Mouse (Mus musculus): ENCODE results near the gene Orc2. TPM values are rescaled to one million over a fixed set of nuclear protein-coding genes. Genes with fewer than 3 reads are reported as not detected.
A peak's percentile ranks its signal among the peaks of the same experiment; 100 is the strongest.

The Orc2 gene
- total RNA-seq, 2 experiments from 2014 or later = 32.3 to 46.3 TPM

GRCm38 (mm10) chr1:58444691-58445090 is 60.2 kb downstream of the Orc2 start:
- ATAC-seq (replicated peaks; ENCODE audit: low FRiP score, poor library complexity, severe bottlenecking) = 0 out of 2 replicates have a peak, but pooled peaks have one; percentile 26

GRCm38 (mm10) chr1:58424551-58424950 is 80.4 kb downstream of the Orc2 start:
- no peak for ATAC-seq (replicated peaks; ENCODE audit: low FRiP score, poor library complexity, severe bottlenecking)

- peak; percentile 92 for ATAC-seq (replicated peaks; ENCODE audit: low FRiP score, poor library complexity, severe bottlenecking)
These were observed 81.3 kb downstream of the Orc2 start, which contains the start of gene Clk1 for GRCm38 (mm10) chr1:58423371-58424248. Gene Clk1, minus strand, starts transcription at chr1:58424066.

GRCm38 (mm10) chr1:58422879-58423278 is 82.0 kb downstream of the Orc2 start:
- peak; percentile 85 for ATAC-seq (replicated peaks; ENCODE audit: low FRiP score, poor library complexity, severe bottlenecking)

GRCm38 (mm10) chr1:58420961-58421360 is 83.9 kb downstream of the Orc2 start:
- no peak for ATAC-seq (replicated peaks; ENCODE audit: low FRiP score, poor library complexity, severe bottlenecking)

- ATAC-seq (replicated peaks; ENCODE audit: low FRiP score, poor library complexity, severe bottlenecking) = no peak
These were observed 84.9 kb downstream of the Orc2 start for GRCm38 (mm10) chr1:58420032-58420431.

GRCm38 (mm10) chr1:58416048-58416447 is 88.9 kb downstream of the Orc2 start:
- no peak for ATAC-seq (replicated peaks; ENCODE audit: low FRiP score, poor library complexity, severe bottlenecking)

GRCm38 (mm10) chr1:58415442-58415841 is 89.5 kb downstream of the Orc2 start:
- ATAC-seq (replicated peaks; ENCODE audit: low FRiP score, poor library complexity, severe bottlenecking) = no peak

Other genes with a start within 250 kb of the Orc2 start
- not detected in 2 replicates for gene Aox2, start 226.8 kb downstream of the Orc2 start, total RNA-seq (2015; ENCODE audit: low replicate concordance)
- not detected in 2 replicates for gene Aox2, start 226.8 kb downstream of the Orc2 start, total RNA-seq (2017; ENCODE audit: low replicate concordance)
- gene Bzw1, start 112.2 kb downstream of the Orc2 start, total RNA-seq (2015; ENCODE audit: low replicate concordance) = 49.4 and 63.3 TPM in 2 replicates
- 26.5 and 36.8 TPM in 2 replicates for gene Bzw1, start 112.2 kb downstream of the Orc2 start, total RNA-seq (2017; ENCODE audit: low replicate concordance)
- gene Clk1, start 81.0 kb downstream of the Orc2 start, total RNA-seq (2015; ENCODE audit: low replicate concordance) = 547 and 759 TPM in 2 replicates
- gene Clk1, start 81.0 kb downstream of the Orc2 start, total RNA-seq (2017; ENCODE audit: low replicate concordance) = 386 and 437 TPM in 2 replicates
- gene Nif3l1, start 60.0 kb downstream of the Orc2 start, total RNA-seq (2015; ENCODE audit: low replicate concordance) = 1.7 and 4.0 TPM in 2 replicates
- 4.9 and 9.8 TPM in 2 replicates for gene Nif3l1, start 60.0 kb downstream of the Orc2 start, total RNA-seq (2017; ENCODE audit: low replicate concordance)
- gene Ppil3, start 59.6 kb downstream of the Orc2 start, total RNA-seq (2015; ENCODE audit: low replicate concordance) = 2.9 and 34.2 TPM in 2 replicates
- gene Ppil3, start 59.6 kb downstream of the Orc2 start, total RNA-seq (2017; ENCODE audit: low replicate concordance) = 4.9 and 20.8 TPM in 2 replicates
- gene Fam126b, start 81.2 kb upstream of the Orc2 start, total RNA-seq (2015; ENCODE audit: low replicate concordance) = 6.7 and 6.8 TPM in 2 replicates
- gene Fam126b, start 81.2 kb upstream of the Orc2 start, total RNA-seq (2017; ENCODE audit: low replicate concordance) = 8.3 and 11.0 TPM in 2 replicates
- 45.3 and 64.9 TPM in 2 replicates for gene Ndufb3, start 81.3 kb upstream of the Orc2 start, total RNA-seq (2015; ENCODE audit: low replicate concordance)
- 20.8 and 24.1 TPM in 2 replicates for gene Ndufb3, start 81.3 kb upstream of the Orc2 start, total RNA-seq (2017; ENCODE audit: low replicate concordance)
- gene Als2cr12, start 190.9 kb upstream of the Orc2 start, total RNA-seq (2015; ENCODE audit: low replicate concordance) = not detected in 2 replicates
- not detected in 2 replicates for gene Als2cr12, start 190.9 kb upstream of the Orc2 start, total RNA-seq (2017; ENCODE audit: low replicate concordance)
- 19.1 and 45.7 TPM in 2 replicates for gene Cflar, start 206.4 kb upstream of the Orc2 start, total RNA-seq (2015; ENCODE audit: low replicate concordance)
- gene Cflar, start 206.4 kb upstream of the Orc2 start, total RNA-seq (2017; ENCODE audit: low replicate concordance) = 38.1 and 40.9 TPM in 2 replicates

Data from erythroid progenitor cell, adult 5-6 weeks (primary cell).